Mouse (Mus musculus) ovary, postnatal 10 days (tissue): ENCODE data around the gene Fzd9.

Experiments used
- DNase-seq: peaks from one replicate; pipeline ENCODE4 v3.0.0; 2022; ENCODE audit warnings: low spot score

Fzd9 gene

GRCm38 (mm10) chr5:135251079-135251454, at the start of gene Fzd9:
Gene Fzd9 (minus strand): TSS chr5:135251230.
- peak; percentile 60 for DNase-seq

DNA sequence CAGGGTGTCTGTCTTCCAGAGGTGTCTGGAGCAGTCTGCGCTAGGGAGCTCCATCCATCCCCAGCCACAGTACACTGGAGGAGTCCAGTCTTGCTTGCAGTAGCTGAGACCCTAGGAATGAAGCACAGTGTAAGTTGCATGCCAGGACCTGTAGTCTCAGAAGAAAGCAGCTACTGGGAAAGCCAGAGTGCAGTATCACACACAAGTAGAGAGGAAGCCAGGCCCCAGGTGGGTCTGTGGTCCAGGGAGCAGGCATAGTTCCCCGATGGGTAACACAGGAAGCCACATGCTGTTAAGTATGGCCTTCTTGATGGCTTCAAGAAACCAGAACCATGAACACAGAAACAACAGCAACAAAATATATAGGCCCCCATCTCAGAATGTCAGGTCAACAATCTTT, 41.0 kb upstream of the Fzd9 start:
- DNase-seq = no peak

DNA sequence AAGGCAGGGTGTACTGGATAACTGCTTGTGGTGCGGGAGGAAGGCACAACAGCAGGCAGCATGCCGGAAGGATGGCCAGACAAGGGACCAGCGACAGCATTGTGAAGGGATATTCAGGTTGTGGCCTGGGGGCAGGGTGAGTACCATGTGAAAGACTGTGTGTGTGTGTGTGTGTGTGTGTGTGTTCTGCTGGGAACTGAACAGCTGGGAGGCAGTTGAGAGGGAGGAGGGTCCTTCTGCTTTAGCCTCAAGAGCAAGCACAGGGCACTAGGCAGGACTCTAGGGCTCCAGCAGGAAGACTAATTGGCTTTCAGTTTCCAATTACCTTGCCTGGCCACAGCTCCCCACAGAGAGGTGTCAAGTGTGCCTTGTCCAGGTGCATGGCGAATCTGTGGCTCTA, 40.2 kb upstream of the Fzd9 start:
- no peak for DNase-seq

GRCm38 (mm10) chr5:135290703-135291102, 39.7 kb upstream of the Fzd9 start:
- DNase-seq = no peak

- DNase-seq = no peak
Measured at GRCm38 (mm10) chr5:135286926-135287325, 35.9 kb upstream of the Fzd9 start.

- DNase-seq = peak; percentile 56
Measured at GRCm38 (mm10) chr5:135286185-135286584, 35.2 kb upstream of the Fzd9 start.

DNA sequence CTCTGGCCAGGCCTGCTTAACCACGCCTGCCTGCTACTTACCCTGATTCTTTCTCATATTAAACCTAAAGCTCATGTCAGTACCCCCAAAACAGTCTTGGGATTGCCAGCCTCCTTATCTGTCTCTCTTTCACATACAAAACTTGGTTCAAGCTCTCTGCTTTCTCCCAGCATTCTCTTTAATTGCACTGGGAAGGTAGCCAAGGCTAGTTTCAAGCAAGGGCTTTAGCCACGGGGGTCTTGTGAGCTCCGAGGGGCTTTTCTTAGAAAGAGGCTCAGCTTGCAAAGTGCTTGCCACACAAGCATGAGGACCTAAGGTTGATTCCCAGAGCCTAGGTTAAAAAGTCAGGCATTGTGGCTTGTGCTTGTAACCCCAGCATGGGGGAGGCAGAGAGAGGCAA, 34.2 kb upstream of the Fzd9 start:
- no peak for DNase-seq

DNA sequence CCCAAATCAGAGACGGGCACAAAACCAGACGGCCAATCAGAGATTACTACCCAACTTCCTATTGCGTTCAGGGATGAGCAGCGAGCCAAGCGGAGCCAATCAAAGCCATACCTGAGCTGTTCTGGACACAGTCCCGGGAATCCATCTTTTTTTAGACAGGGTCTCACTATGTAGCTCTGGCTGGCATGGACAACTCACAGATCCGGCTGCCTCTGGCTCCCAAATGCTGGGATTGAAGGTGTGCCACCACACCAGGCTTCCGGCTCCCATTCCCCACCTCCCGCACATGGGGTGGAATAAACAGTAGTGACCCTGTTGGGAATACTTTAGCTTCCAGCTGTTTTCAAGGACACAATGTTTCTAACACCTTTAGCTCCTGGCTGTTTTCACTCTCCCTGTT, 29.2 kb upstream of the Fzd9 start:
- DNase-seq = no peak

DNA sequence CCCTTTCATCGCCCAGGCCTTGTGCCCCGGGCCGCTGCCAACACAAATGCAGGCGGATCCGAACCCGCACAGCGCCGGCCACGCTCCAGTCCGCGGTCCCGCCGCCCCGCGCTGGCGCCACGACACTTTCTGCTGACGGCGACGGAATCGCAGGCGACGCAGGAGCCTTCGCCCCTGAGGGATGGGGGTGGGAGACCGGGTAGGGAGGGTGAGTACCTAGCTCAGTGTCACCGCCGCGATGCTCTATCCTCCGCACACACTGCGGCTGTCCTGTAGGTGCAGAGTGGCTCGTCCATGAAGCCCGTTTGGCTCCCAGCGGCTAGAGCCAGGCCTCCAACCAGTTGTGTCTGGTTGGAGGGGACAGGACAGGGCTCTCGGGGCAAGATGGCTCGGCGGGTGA, 25.6 kb upstream of the Fzd9 start:
- DNase-seq = no peak

DNA sequence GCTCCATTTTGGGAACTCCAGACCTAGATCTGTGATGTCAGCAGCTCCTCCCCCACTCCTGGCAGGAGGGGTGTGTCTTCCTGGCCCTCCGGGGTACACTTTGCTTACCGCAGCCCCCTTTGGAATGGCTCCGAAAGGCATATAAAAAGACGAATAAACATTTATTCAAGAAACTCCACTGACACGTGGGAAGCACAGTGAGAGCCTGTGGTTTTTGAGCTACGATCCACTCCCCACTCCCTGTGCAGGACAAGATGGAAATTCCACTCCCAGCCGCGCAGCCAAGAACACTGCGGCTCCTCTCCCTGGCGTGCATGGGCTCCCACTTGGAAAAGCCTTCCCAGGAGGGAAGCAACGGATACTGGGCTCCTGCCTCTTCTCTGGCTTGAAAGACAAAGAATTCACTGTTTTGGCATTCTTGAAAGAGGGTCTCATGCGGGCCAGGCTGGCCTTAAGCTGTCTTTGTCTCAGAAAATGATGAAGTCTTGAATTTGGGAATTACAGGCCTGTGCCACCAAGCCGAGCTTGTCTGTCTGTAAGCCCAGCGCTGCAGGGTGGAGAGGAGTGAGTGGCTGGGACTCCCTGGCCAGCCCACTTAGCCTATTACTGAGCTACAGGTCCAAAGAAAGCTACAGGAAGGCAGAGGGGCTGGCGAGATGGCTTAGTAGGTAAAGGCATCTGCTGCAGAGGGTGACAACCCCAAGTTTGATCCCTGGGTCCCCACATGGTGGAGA, 23.8 kb upstream of the Fzd9 start:
- DNase-seq = no peak

DNA sequence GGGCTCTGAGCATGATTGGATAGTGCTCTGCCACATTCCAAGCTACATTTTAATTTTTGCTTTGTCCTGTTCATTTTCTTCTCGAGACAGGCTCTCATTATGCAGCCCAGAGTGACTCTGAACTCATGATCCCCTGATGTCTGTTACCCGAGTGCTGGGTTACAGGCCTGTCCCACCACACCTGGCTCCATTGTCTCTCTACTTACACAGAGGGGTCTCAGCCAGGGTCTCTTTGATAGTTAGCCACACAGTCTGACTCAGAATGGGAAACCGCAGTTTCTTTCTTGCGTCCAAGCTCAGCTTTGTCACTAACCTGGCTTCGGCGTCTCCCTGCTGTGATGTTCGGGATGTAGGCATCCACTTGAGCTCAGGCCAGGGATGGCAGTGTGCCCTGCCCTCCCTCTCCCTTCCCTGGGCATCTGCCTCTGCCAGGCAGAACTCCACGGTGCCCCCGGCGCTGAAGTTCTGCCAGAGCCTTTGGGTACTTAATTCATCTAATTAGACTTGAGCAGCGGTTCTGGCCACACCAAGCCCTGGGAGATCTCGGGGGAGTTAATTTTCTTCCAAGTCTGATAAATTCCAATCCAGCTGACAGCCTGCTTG, 20.6 kb upstream of the Fzd9 start:
- no peak for DNase-seq

GRCm38 (mm10) chr5:135270361-135270760, 19.3 kb upstream of the Fzd9 start:
- no peak for DNase-seq

DNA sequence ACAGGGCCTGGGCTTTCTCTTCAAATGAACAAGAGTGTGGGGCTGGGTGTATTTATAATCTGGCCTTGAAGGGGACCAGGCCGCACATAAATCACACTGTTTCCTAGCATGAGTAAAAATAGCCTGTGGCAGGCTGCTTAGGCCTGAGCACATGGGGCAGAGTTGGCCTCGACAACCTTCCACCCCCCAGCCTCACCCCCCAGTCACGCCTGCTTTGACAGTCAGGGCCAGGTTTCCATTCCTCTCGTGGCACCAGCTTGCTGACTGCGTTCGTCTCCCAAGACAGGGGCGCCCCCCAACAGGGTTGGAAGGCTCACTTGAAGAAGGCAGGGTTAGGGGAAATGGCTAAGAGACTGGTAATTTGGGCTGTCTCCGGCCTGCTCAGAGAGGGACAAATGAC, 18.4 kb upstream of the Fzd9 start:
- DNase-seq = no peak

DNA sequence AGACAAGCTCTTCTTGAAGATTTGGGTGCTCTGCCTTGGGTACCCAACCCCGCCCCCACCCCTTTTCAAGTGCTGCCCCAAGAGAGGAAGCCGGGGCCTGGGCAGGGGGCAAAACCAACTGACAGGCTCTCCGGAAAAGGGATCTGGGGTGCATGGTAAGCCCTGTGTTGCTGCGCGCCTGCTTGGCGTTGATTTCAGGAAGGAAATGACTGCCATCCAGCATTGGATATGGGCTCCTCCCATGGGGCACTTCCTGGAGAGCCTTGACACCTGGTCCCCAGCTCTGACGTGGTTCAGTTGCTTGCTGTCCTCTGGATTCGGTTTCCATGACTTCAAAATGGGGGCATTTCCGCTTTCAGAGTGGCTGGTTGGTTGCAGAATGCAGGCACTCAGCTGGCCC, 13.5 kb upstream of the Fzd9 start:
- DNase-seq = no peak

- DNase-seq = no peak
Measured at GRCm38 (mm10) chr5:135263866-135264503, 13.0 kb upstream of the Fzd9 start.

- no peak for DNase-seq
Measured at GRCm38 (mm10) chr5:135258280-135259150, 7.5 kb upstream of the Fzd9 start.

GRCm38 (mm10) chr5:135257559-135257958, 6.5 kb upstream of the Fzd9 start:
- DNase-seq = no peak

DNA sequence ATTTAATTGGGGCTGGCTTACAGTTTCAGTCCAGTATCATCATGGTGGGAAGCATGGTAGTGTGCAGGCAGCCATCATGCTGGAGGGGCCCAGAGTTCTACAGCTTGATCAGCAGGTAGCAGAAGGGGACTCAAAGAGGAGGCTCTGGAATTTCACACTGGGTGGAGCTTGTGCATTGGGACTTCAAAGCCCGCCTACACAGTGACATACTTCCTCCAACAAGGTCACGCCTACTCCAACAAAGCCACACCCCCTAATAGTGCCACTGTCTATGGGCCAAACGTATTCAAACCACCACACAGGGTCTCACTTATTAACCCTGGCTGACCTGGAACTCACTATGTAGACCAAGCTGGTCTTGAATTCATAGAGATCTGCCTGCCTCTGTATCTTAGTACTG, 5.1 kb upstream of the Fzd9 start:
- no peak for DNase-seq

GRCm38 (mm10) chr5:135253741-135254401, 2.8 kb upstream of the Fzd9 start:
- no peak for DNase-seq

DNA sequence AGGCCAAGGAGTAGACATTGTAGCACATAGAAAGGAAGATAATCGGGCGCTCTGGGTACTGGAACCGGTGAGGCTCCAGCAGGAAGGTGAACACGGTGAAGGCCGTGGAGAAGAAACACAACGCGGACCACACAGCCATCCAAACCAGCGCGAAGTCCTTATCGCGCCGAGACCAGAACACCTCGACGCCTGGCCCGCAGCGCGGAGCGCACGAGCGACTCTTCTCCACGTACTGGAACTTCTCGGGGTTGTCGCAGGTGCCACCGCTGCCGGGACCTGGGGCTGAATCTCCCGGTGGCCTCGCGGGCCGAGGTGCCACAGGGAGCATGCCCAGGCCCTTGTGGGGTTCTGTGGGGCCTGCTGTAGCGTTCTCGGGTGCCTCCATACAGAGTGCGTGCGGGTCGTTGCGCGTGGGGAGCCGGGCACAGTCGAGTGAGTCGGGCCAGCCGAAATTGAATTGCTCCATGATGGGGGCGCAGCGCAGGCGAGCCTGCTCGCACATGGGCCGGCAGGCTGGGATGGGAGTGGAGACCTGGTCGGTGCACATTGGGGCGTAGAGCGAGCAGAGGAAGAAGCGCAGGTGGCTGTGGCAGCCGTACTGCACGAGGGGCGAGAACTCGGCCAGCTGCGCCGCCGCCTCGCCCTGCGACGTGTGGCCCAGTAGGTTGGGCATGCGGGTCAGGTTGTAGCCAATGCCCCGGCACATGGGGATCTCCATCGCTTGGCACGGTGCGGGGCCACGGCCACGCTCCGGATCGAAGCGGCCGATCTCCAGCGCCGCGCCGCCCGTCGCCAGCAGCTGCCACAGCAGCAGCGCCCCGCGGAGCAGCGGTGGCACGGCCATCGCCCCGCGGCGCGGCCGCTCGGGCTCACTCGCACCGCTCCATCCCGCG, 598 bp downstream of the Fzd9 start:
- no peak for DNase-seq
